Mouse (Mus musculus): ENCODE measurements around the gene Ppp1r9a.

The Ppp1r9a gene

DNA sequence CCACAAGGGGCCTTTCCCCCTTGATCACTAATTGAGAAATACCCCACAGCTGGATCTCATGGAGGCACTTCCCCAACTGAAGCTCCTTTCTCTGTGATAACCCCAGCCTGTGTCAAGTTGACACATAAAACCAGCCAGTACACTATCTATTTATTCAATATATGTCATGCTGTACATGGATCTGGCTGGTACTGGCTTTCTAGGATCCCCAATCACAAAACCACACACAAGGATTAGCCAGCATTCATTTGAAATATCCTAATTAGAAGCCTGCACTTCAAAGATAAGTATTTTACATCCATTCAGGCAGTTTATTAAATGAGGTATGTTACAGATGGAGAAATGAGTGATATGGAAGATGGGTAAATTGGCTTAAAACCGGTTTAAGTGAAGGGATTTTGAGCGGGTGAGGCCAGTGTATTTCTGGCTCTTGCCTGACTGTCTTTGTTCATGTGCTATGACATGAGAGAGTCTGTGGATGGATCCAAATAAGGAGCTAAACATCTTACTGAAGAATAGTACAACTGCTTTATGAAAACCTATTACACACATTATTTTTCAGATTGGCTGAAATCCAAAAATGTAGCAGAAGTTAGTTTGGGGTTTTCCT lies 135.5 kb downstream of the Ppp1r9a start:
- no peak for DNase-seq (ENCODE audit: low read depth in 2 of 2, low spot score in 2 of 2)

GRCm38 (mm10) chr6:5039316-5039715 lies 136.6 kb downstream of the Ppp1r9a start:
- DNase-seq (ENCODE audit: low read depth in 2 of 2, low spot score in 2 of 2) = no peak

GRCm38 (mm10) chr6:5045854-5046253 lies 143.1 kb downstream of the Ppp1r9a start:
- no peak for DNase-seq (ENCODE audit: low read depth in 2 of 2, low spot score in 2 of 2)

DNA sequence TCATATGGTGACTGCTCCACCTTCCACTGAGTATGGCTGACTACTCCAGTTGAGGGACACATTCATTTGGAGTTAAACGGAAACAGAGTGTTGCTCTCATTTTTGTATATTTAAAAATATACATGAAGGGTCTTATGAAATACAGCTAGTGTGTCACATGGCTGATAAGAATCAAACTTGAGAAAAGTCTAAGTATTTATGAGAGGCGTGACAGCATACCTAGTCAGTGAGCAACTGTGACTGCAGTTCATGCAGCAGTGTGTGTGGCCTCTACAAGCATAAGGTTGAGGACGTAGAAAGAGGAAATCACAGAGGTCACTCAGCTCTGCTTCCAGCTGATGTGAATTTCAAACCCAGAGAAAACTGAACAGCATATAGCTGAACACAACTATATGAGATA lies 145.3 kb downstream of the Ppp1r9a start:
- DNase-seq (ENCODE audit: low read depth in 2 of 2, low spot score in 2 of 2) = no peak

- no peak for DNase-seq (ENCODE audit: low read depth in 2 of 2, low spot score in 2 of 2)
Measured at GRCm38 (mm10) chr6:5052309-5052708, 149.6 kb downstream of the Ppp1r9a start.

DNA sequence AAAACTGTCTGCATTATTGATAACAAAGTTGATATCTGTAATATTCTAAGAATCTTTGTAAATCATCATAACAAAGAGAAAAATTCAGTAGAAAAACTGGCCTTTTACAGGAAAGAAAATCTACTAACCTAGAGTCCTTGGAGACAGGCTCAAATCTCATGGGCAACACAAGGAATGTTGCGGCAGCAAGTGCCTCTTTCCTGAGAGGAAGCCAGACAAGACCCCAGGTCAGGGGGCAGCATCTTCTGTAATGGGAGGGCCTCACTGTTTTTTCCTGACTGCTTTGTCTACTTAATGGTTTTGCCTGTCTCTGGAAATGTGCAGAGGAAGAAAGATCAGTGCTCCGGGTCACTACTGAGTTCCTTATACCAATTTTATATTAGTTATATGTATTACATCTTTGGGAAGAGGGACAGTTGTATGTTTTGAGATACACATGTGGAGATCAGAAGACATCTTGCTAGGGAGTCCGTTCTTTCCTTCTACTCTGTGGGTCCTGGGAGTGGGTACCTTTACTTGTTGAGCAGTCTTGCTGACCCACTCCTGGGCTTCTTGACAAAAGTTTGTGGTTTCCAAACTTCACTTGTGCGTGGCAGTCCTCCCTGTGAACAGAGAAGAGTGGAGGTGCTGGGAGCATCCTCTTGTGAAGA lies 151.9 kb downstream of the Ppp1r9a start:
- no peak for DNase-seq (ENCODE audit: low read depth in 2 of 2, low spot score in 2 of 2)

- DNase-seq (ENCODE audit: low read depth in 2 of 2, low spot score in 2 of 2) = no peak
Measured at GRCm38 (mm10) chr6:5074736-5075135, 172.0 kb downstream of the Ppp1r9a start.

DNA sequence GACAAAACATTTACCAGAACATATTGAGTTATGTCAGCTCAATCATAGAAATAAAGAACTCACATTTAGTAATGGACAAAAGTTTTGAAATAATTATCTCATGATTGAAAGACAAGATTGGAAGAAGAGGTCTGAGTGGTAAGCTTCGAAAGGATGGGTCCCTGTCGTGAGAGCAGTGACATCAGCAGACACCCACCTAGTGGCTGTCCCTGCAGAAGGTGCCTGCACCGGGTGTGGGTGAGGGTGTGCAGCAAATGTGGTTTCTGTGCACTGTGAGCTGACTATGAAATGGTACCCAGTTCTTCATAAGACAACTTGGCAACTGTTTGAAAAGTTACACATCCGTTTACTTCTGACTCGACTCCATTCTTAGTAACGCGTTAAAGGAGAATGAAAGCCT lies 173.0 kb downstream of the Ppp1r9a start:
- DNase-seq (ENCODE audit: low read depth in 2 of 2, low spot score in 2 of 2) = no peak

DNA sequence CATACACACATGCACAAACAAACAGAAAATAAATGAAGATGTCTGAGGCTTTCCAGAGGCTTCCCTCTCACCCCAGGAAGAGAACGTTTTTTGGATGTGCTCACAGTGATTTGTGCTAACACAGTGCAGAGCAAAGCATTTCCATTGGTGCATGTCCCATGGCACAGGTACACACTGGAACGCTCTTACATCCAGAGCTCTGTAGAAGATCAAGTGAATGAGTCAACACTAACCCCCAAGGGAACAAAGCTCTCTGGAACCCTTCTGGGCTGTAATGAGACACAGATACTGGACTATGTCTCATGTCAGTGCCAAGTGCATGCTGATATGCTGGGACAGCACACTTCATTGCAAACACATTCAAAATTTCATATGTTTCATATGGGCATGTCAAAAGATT lies 175.3 kb downstream of the Ppp1r9a start:
- no peak for DNase-seq (ENCODE audit: low read depth in 2 of 2, low spot score in 2 of 2)

DNA sequence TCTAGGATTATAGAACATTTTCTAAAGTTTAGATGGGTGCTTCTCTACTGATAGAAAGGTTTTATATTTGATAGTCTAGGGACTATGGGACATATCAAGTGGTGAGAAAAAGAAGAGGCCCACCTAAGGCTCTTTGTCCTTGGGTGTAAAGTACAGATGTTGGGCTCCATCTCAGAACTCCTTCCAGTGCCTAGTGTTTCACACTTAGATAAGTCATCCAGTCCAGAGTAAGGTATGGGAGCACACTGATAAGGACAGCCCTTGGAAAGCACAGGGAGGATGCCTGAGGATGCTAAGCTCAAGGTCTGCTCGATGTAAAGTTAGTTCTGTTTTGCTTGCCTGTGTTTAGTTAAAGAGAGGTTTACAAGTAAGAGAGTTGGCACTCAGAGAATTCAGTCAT lies 176.4 kb downstream of the Ppp1r9a start:
- DNase-seq (ENCODE audit: low read depth in 2 of 2, low spot score in 2 of 2) = no peak

GRCm38 (mm10) chr6:5080094-5080493 lies 177.4 kb downstream of the Ppp1r9a start:
- DNase-seq (ENCODE audit: low read depth in 2 of 2, low spot score in 2 of 2) = no peak

- DNase-seq (ENCODE audit: low read depth in 2 of 2, low spot score in 2 of 2) = no peak
Measured at GRCm38 (mm10) chr6:5080496-5080895, 177.8 kb downstream of the Ppp1r9a start.

DNA sequence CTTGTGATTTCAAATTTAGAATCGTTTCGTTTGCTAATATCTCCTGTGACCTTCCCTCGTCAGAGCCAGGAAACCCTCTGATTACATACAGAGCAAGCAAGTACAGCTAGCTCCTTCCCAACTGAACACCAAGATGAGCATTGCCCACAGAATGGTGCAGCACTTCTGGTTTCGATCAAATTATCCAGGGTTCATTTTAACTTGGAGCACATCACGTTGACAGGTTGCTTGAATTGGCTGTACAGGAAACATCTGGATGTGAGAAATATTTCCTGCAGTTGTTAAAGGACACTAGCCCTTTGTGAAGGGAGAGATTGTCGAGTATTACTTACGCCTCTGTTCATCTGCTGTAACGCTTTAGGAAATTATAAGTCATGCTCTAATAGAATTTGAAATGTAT lies 178.4 kb downstream of the Ppp1r9a start:
- no peak for DNase-seq (ENCODE audit: low read depth in 2 of 2, low spot score in 2 of 2)

- no peak for DNase-seq (ENCODE audit: low read depth in 2 of 2, low spot score in 2 of 2)
Measured at GRCm38 (mm10) chr6:5082144-5082543, 179.4 kb downstream of the Ppp1r9a start.

DNA sequence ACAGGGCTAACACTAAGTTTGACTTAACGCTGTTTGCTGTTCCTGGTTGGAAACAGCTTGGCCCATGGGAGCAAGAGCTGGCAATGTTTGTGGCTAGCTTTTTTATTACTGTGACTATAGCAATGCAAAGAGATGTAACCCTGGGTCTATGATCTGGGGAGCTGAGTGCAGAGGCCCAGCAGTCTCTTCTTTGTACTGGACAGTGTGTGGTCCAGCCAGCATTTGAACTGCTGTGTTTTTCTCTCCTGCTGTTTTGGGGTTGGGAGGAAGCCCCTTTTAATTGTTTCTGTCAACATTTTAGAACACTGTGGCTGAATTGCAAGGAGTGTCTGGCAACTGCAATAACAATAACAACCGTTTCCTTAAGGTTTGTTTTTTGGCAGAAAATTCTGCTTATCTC lies 180.0 kb downstream of the Ppp1r9a start:
- DNase-seq (ENCODE audit: low read depth in 2 of 2, low spot score in 2 of 2) = no peak

DNA sequence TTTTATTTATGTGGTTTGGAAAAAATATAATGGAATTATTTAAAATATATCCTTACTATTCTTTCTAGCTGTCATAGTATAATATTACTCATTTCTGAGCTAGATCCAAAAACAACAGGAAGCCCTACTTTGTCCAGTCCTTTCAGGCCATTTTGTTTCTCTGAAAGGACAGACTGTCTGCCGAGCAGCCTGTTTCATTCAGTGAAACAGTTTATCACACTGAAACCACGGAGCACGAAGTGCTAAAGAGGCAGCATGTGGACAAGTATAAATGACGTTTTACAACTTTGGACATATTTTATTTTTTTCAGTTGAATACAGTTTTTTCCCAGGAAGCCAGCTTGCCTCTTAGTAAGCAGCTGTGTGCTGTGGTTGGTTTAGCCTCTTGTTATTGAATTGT lies 181.2 kb downstream of the Ppp1r9a start:
- DNase-seq (ENCODE audit: low read depth in 2 of 2, low spot score in 2 of 2) = no peak

DNA sequence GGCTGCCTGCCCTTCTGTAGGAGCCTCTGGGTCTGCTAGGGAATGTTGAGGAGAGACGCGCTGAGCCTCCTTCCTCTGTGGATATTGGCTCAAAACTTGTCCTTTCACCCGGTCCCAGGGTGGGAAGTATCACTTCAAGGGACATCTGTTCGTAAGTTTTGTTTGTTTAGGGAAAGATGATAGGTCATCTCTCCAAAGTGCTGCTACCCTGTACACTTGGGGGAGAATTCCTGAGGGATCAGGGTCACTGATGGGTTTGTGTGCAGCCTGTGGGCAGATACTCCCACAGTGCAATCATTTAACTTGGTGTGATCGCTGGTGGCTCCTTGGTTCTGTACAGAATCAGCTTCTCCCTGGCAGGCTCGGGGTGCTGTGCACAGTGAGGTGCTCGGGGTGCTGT lies 189.2 kb downstream of the Ppp1r9a start:
- no peak for DNase-seq (ENCODE audit: low read depth in 2 of 2, low spot score in 2 of 2)

- no peak for DNase-seq (ENCODE audit: low read depth in 2 of 2, low spot score in 2 of 2)
Measured at GRCm38 (mm10) chr6:5092795-5093194, 190.1 kb downstream of the Ppp1r9a start.

DNA sequence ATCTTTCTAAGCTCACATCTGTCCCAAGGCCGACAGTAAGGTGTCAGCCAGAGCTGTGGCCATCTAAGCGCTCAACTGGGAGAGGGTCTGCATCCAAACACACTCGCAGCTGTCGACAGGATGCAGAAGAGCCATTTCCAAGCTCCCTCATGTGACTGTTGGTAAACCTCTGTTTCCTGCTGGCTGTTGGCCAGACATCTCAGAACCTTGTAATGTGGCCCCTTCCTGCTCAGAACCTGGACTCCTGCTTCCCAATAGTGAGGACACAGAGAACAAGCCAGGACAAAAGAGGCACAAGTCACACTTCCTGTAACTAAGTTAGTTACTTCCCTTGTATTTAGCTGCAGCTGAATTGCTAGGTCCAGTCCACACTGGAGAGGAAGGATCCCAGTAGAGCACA lies 190.8 kb downstream of the Ppp1r9a start:
- DNase-seq (ENCODE audit: low read depth in 2 of 2, low spot score in 2 of 2) = no peak

- no peak for DNase-seq (ENCODE audit: low read depth in 2 of 2, low spot score in 2 of 2)
Measured at GRCm38 (mm10) chr6:5095365-5095973, 192.8 kb downstream of the Ppp1r9a start.

- DNase-seq (ENCODE audit: low read depth in 2 of 2, low spot score in 2 of 2) = no peak
Measured at GRCm38 (mm10) chr6:5097309-5097708, 194.6 kb downstream of the Ppp1r9a start.

- DNase-seq (ENCODE audit: low read depth in 2 of 2, low spot score in 2 of 2) = no peak
Measured at GRCm38 (mm10) chr6:5099282-5099681, 196.6 kb downstream of the Ppp1r9a start.

- no peak for DNase-seq (ENCODE audit: low read depth in 2 of 2, low spot score in 2 of 2)
Measured at GRCm38 (mm10) chr6:5099842-5100241, 197.1 kb downstream of the Ppp1r9a start.

Measured in CD8-positive naive resting alpha-beta T cell, adult 2 months (primary cell).